Mouse (Mus musculus) embryonic fibroblast, embryonic 13.5 days (primary cell): ENCODE results near the gene Uhrf1. TPM values are rescaled to one million over a fixed set of nuclear protein-coding genes. Genes with fewer than 3 reads are reported as not detected.

ENCODE experiments used
- H3K27ac ChIP-seq: 2 replicates; pipeline ENCODE4 v1.5.1; 2012; ENCODE audit warnings: low read length, control low read depth, inconsistent platforms; ENCODE audit not compliant: insufficient read depth
- H3K4me1 ChIP-seq: 2 replicates; pipeline ENCODE4 v1.6.1; 2011; ENCODE audit warnings: low read length; ENCODE audit not compliant: control insufficient read depth, insufficient read depth
- H3K4me3 ChIP-seq: 2 replicates; pipeline ENCODE4 v1.5.1; 2011; ENCODE audit warnings: mild to moderate bottlenecking, control low read depth, low read length; ENCODE audit not compliant: insufficient read depth
- CTCF ChIP-seq: IDR thresholded peaks from 2 replicates; pipeline ENCODE4 v1.5.1; 2011; ENCODE audit warnings: mild to moderate bottlenecking, control low read depth, low read length, moderate library complexity, borderline replicate concordance; ENCODE audit not compliant: insufficient read depth
- POLR2A ChIP-seq: IDR thresholded peaks from 2 replicates; pipeline ENCODE4 v1.6.1; 2011; ENCODE audit warnings: low read depth, mild to moderate bottlenecking, control low read depth, low read length, moderate library complexity
- polyA plus RNA-seq: library from polyadenylated mRNA; stranded (reverse); fragments of >200 nt; gene quantifications from 2 replicates; pipeline ENCODE4 v1.2.4, GENCODE M21; 2011; ENCODE audit warnings: low read depth; ENCODE audit not compliant: missing spikeins, insufficient read length

Gene Uhrf1
- polyA plus RNA-seq, 1 experiment, result 50.2 TPM

DNA sequence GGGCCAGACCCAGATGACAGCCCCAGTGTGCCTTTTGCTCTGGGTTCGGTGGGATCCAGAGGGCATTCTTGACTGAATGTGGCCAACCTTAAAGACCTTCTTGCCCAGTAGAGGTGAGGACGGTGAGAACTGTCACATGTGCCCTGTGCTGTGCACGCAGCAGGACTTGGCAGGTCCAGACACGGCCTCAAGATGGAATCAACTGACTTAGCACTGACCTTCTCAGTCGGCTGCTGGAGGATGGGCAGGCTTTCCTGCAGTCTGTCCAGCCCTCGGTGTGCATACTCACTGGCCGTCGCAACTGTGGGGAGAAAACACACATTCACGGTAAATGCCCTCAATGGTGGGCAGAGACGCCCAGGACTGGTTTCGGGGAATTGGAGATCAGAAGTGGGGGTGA lies 17.1 kb upstream of the Uhrf1 start:
- TF ChIP-seq CTCF (no peak), POLR2A (no peak)
- Histone ChIP-seq H3K4me3 (no peak overlapping the region), H3K27ac (no peak overlapping the region), H3K4me1 (0 out of 2 replicates have a peak, but pooled peaks cover 3% of the 10 kb centered on the region)

DNA sequence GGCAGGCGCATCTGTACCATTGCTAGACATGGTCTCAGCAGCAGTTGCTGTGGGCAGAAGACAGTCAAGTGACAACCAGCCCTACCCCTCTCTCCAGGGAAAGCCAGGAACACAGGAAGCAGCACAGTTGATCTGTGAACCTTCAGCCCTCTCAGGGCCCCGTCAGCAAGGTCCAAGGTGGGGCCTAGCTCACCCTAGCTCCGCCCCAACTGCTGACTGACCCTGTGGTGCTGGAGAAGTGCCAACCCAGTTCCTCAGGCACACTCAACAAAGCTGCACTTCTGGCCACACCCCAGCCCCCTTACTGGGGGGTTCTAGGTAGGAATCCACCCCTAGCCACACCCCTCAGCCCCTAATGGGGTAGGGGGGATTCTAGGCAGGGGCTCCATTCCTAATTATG lies 15.3 kb upstream of the Uhrf1 start:
- no peak overlapping the region for H3K4me3 ChIP-seq
- no peak overlapping the region for H3K27ac ChIP-seq

DNA sequence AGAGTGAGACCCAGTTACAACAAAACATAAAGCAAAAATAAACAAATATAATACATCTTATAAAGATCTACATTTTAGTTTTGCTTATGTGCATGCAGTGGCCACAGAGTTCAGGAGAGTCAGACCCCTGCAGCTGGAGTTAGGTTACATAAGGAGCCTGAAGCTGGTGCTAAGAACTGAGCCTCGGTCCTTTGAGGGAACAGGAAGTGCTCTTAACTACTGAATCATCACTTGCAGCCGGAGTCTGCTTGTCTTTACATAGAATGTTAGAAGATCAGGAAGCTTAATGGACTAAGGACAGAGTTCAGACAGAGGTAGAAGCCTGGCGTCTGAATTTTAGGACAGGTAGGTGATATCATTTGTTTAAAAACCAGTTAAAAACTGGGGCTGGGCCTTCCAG lies 14.3 kb upstream of the Uhrf1 start:
- Histone ChIP-seq H3K4me1 (0 out of 2 replicates have a peak, but pooled peaks cover 3% of the 10 kb centered on the region), H3K4me3 (peak overlapping the region; percentile 70), H3K27ac (peak overlapping the region; percentile 43; the same call in 1 of the 2 replicates)
- TF ChIP-seq POLR2A (no peak), CTCF (no peak)

More for the DNA sequence above, 15.3 kb upstream of the Uhrf1 start:
- TF ChIP-seq CTCF (no peak), POLR2A (no peak)
- H3K4me1 ChIP-seq, result 0 out of 2 replicates have a peak, but pooled peaks cover 3% of the 10 kb centered on the region

DNA sequence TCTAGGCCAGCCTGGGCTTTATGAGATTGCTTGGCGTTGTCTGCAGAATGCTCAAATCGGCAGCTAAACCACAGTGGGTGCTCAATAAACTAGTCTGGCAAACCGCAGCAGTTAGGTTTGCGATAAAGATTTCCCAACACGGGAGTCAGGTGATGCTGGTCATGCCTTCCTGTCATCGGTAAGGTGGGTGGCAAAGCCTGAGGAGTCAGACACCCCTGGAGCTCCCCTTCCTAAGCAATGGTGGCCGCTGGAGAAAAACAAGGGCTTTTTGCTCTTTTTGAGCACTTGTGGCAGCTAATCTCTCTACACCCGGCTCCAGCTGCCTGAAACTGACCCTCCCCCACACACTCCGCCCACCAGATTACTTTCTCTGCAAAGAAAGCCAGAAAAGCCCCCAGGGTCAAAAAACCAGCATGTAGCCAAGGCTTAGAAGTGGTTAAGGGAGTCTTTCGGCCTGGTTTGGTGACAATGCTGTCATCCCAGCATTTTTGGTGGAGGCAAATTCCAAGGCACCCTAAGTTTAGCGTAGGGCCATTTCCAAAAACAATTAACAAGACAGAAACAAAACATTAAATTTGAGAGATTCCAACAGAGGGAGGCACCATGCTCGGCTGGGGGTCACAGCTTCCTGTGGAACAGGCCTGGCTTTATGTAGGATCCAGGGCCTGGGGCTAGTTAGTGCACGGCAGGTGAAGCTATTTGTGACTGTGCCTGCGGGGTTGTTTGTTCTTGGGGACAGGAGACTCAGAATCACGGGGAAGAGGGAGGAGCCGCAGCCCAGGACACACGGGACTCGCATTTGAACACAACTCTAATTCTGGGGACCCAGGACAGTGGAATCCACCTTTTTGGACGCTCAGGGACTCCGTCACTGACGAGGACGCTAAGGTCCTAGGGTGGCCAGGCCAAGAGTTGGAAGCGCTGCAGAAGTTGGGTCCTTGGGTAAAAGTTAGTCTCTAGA lies 13.5 kb upstream of the Uhrf1 start:
- H3K4me1 ChIP-seq, result 0 out of 2 replicates have a peak, but pooled peaks cover 3% of the 10 kb centered on the region
- peak overlapping the region; percentile 70 for H3K4me3 ChIP-seq
- TF ChIP-seq CTCF (no peak), POLR2A (no peak; the same call in 1 of the 2 replicates)
- H3K27ac ChIP-seq, result peak overlapping the region; percentile 43

DNA sequence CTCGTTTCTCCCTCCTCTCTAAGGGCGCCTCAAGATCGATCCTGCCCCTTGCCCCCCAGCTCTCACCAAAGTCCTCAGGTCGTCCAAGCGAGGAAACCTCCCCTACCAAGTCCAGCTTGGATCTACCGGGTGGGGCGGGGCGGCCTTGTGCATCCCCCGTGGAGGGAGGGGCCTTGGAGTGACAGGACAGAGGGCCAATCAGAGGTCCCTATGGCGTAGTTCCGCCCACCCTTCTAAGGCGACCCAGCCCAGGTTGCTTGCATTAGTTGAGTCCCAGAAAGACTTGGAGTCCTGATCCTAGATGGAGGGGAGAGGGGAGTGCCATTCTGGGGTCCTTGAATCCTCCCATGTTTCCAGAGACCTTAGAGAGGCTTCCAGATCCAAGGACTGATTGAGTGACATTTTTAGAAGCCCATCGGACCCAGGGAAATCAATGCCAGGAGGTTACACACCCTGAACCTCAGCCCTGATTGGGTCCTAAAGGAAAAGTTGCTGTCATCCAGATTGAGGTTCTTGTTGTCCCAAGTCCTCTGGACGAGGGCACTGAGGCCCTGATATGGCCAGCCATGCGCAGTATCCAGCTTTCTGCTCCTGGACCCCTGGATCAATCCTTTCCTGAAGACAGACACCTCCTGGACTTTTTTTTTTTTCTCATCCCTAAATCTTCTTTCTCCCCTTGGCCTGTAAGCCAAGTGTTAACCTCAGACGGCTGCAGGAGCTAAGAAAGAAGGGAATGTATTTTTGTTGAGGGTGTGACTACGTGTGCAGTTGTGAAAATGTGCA lies 12.5 kb upstream of the Uhrf1 start:
- TF ChIP-seq POLR2A (peak; percentile 84), CTCF (no peak)

DNA sequence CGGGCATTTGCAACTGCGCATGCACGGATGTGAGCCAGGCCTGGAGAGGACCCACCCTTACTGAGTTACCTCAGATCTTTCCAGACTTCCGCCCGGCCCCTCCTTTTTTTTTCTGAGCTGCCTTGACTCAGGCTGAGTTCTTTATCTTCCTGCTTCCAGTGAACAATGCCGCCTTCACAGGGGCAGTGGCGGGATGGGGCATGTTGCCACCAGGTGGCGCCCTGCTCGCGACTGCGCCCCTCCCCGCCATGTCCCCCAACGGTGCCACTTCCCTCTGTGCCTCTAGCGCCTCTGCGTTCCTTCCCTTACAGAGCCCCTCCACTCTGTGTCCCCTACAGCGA lies 12.0 kb upstream of the Uhrf1 start:
- TF ChIP-seq CTCF (peak; percentile 94), POLR2A (peak; percentile 55; the same call in 1 of the 2 replicates)
- H3K4me1 ChIP-seq, result 0 out of 2 replicates have a peak, but pooled peaks cover 3% of the 10 kb centered on the region
- peak overlapping the region; percentile 88 for H3K27ac ChIP-seq
- no peak overlapping the region for H3K4me3 ChIP-seq

More for the DNA sequence above, 12.5 kb upstream of the Uhrf1 start:
- H3K4me1 ChIP-seq, result 0 out of 2 replicates have a peak, but pooled peaks cover 3% of the 10 kb centered on the region
- peak overlapping the region; percentile 70 for H3K4me3 ChIP-seq
- H3K27ac ChIP-seq, result peak overlapping the region; percentile 88

DNA sequence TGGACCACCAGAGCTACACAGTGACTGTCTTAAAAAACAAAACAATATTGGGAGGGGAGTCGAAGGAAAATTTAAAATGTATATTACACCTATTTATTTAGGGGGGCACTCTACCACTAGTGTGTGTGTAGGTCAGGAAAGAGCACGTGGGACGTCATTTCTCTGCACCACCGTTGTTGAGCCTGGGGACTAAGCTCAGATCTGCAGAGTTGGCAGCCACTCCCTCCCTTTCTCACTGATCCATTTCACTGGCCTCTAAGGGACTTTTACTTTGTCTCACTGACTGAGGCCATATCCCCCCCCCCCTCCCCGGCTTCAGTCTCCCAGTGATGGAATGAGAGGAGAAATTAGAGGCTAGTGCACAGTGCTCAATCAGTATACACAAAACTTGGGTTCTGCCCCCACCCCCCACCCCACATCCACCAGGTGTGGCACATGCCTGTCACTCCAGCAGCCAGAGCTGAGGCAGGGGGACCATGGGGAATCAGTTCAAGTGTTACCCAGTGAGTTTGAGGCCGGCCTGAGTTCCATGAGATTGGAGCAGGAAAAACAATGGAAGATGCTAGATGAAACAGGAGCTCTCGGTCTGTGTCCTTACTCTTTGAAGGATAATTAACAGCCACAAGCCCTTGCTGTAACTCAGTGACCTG lies 11.2 kb upstream of the Uhrf1 start:
- Histone ChIP-seq H3K4me3 (no peak overlapping the region), H3K4me1 (0 out of 2 replicates have a peak, but pooled peaks cover 3% of the 10 kb centered on the region)

DNA sequence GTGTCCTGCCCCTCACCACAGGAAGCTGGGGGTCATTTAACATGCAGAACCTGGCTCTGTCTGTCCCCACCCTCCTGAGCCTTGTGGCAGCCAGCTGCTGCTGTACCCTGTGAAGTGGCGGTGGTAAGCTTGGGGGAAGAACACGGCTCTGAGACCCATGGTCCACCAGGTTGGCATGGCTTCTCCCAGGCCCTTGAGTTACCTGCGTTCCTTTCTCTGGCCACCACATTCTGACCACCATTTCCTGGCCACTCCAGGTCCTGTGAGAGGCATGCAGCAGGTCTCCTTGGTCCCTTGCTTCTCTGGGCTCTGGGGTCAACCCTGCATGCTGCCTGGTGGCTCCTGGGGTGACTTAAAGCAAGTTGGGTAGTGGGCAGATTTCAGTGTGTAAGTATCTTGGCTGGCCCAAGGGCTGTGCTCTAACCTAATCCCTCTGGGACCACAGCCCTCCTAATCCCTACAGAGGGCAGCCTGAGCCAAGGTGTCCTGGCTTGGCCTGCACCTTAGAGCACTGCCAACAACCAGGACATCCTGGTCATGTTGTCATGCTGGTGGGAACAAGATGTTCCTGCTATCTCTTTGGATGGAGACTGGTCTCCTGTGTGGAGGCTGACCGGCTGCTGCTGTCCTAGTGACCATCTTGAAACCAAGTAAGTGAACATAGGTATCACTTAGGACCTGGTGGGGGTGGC lies 10.4 kb upstream of the Uhrf1 start, which contains the start of gene Plin3:
Gene Plin3, minus strand, starts transcription at position 343 of the 692 bp plus-strand sequence.
- H3K4me3 ChIP-seq, result no peak within 1 kb of the TSS
- no peak for TF ChIP-seq POLR2A
- no peak for TF ChIP-seq CTCF
- H3K27ac ChIP-seq, result no peak within 1 kb of the TSS
- H3K4me1 ChIP-seq, result 0 out of 2 replicates have a peak, but pooled peaks cover 1% of the 10 kb centered on the region

More for the DNA sequence above, 11.2 kb upstream of the Uhrf1 start:
- TF ChIP-seq POLR2A (no peak), CTCF (no peak)
- 0 out of 2 replicates have a peak overlapping the region, but pooled peaks have one; percentile 79 for H3K27ac ChIP-seq

DNA sequence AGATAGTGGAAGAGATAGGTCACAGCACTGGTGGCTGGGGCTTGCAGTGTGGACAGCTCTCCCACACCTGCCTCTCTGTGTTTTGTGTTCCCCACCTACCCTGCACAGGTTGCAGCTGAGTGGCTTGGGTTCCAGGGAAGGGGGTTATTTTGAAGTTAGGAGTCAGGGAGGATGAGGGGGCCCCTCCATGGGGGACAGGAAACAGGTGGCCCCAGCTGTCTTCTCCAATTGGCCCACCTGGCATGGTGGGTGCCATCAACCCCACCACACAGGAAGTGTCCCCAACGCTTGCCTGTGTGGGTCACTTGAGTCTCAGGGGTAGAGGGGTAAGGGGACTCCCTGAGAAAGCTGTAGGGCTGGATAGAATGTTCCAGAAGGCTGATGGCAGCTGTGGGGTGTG lies 9.8 kb upstream of the Uhrf1 start:
- no peak overlapping the region for H3K27ac ChIP-seq
- no peaks in the 10 kb centered on the region for H3K4me1 ChIP-seq
- TF ChIP-seq POLR2A (no peak), CTCF (no peak)
- no peak overlapping the region for H3K4me3 ChIP-seq
